Mouse (Mus musculus) MEL (cell line): ENCODE measurements around the gene Bmp8b. TPM values are rescaled to one million over a fixed set of nuclear protein-coding genes. Genes with fewer than 3 reads are reported as not detected.
A peak's percentile ranks its signal among the peaks of the same experiment; 100 is the strongest.

Experiments
- DNase-seq: peaks from one replicate; pipeline ENCODE4 v3.0.0; 2011; ENCODE audit warnings: low read depth, low spot score
- H3K27ac ChIP-seq: 2 replicates; pipeline ENCODE4 v1.5.1; 2012; ENCODE audit warnings: low read depth, mild to moderate bottlenecking, control low read depth, low read length, moderate library complexity; ENCODE audit not compliant: control insufficient read depth
- H3K27me3 ChIP-seq, 2 experiments: fragments of 150-350 bp in 1 of 2; sonication (generic) in 1 of 2; 2 replicates each; pipeline ENCODE4 v1.6.1; 2012; ENCODE audit warnings: low read length in 2 of 2, mild to moderate bottlenecking in 2 of 2, improper control_type of control experiment in 1 of 2, moderate library complexity in 1 of 2; ENCODE audit not compliant: insufficient read depth in 2 of 2, control insufficient read depth in 1 of 2
- H3K36me3 ChIP-seq, 2 experiments: 2 replicates each; pipeline ENCODE4 v1.6.1; 2012 to 2014; ENCODE audit warnings: low read length in 2 of 2, improper control_type of control experiment in 1 of 2, inconsistent platforms in 1 of 2, mild to moderate bottlenecking in 1 of 2; ENCODE audit not compliant: insufficient read depth in 2 of 2, control insufficient read depth in 1 of 2
- H3K4me1 ChIP-seq, 2 experiments: fragments of 150-350 bp in 1 of 2; sonication (generic) in 1 of 2; 2 replicates each; pipeline ENCODE4 v1.6.1; 2012; ENCODE audit warnings: low read length in 2 of 2, improper control_type of control experiment in 1 of 2, mild to moderate bottlenecking in 1 of 2; ENCODE audit not compliant: insufficient read depth in 2 of 2, control insufficient read depth in 1 of 2
- H3K4me3 ChIP-seq, 2 experiments: fragments of 150-350 bp in 1 of 2; sonication (generic) in 1 of 2; 2 replicates each; pipeline ENCODE4 v1.5.1; 2012; ENCODE audit warnings: low read depth in 2 of 2, low read length in 2 of 2, mild to moderate bottlenecking in 2 of 2, moderate library complexity in 2 of 2, control low read depth in 1 of 2, improper control_type of control experiment in 1 of 2; ENCODE audit not compliant: control insufficient read depth in 1 of 2, insufficient read depth in 1 of 2
- H3K79me2 ChIP-seq: 2 replicates; pipeline ENCODE4 v1.6.1; 2012; ENCODE audit warnings: mild to moderate bottlenecking, low read length, moderate library complexity; ENCODE audit not compliant: control insufficient read depth, poor library complexity, insufficient read depth
- H3K9ac ChIP-seq: 2 replicates; pipeline ENCODE4 v1.6.1; 2012; ENCODE audit warnings: low read depth, mild to moderate bottlenecking, control low read depth, low read length, moderate library complexity; ENCODE audit not compliant: control insufficient read depth, poor library complexity, severe bottlenecking
- H3K9me3 ChIP-seq: fragments of 150-350 bp; sonication (generic); replicated peaks from 2 replicates; pipeline ENCODE4 v1.6.1; 2012; ENCODE audit warnings: mild to moderate bottlenecking, low read length, improper control_type of control experiment, moderate library complexity; ENCODE audit not compliant: insufficient read depth
- CHD1 ChIP-seq: IDR thresholded peaks from 2 replicates; pipeline ENCODE4 v1.6.1; 2012; ENCODE audit warnings: low read depth, mild to moderate bottlenecking, inconsistent platforms, low read length, improper control_type of control experiment
- CHD2 ChIP-seq: IDR thresholded peaks from 2 replicates; pipeline ENCODE4 v1.6.1; 2011; ENCODE audit warnings: low read length, improper control_type of control experiment
- CTCF ChIP-seq, 3 experiments: IDR thresholded peaks in 2 of 3; conservative IDR thresholded peaks in 1 of 3; 2 replicates each; pipeline ENCODE4 v1.5.1; 2011 to 2012; ENCODE audit warnings: low read length in 3 of 3, low read depth in 2 of 3, mild to moderate bottlenecking in 2 of 3, improper control_type of control experiment in 1 of 3, inconsistent platforms in 1 of 3, mixed read lengths in 1 of 3, moderate library complexity in 1 of 3; ENCODE audit not compliant: control insufficient read depth in 1 of 3, insufficient read depth in 1 of 3, poor library complexity in 1 of 3, severe bottlenecking in 1 of 3
- ETS1 ChIP-seq: IDR thresholded peaks from 2 replicates; pipeline ENCODE4 v1.6.1; 2012; ENCODE audit warnings: low read depth, mild to moderate bottlenecking, inconsistent platforms, low read length, improper control_type of control experiment, moderate library complexity
- GABPA ChIP-seq: IDR thresholded peaks from 2 replicates; pipeline ENCODE4 v1.6.1; 2012; ENCODE audit warnings: low read depth, mild to moderate bottlenecking, inconsistent platforms, low read length, improper control_type of control experiment, moderate library complexity
- GATA1 ChIP-seq: IDR thresholded peaks from 2 replicates; pipeline ENCODE4 v1.6.1; 2011; ENCODE audit warnings: low read depth, low read length, improper control_type of control experiment
- MAX ChIP-seq: IDR thresholded peaks from 2 replicates; pipeline ENCODE4 v1.6.1; 2011; ENCODE audit warnings: low read length, improper control_type of control experiment
- MYB ChIP-seq: IDR thresholded peaks from 2 replicates; pipeline ENCODE4 v1.6.1; 2011; ENCODE audit warnings: mild to moderate bottlenecking, low read depth, low read length, improper control_type of control experiment
- MYC ChIP-seq: IDR thresholded peaks from 2 replicates; pipeline ENCODE4 v1.6.1; 2011; ENCODE audit warnings: low read depth, mild to moderate bottlenecking, low read length, improper control_type of control experiment, moderate library complexity
- POLR2AphosphoS5 ChIP-seq: IDR thresholded peaks from 2 replicates; pipeline ENCODE4 v1.6.1; 2012; ENCODE audit warnings: low read depth, borderline replicate concordance, mild to moderate bottlenecking, inconsistent platforms, low read length, moderate library complexity, mixed read lengths
- RAD21 ChIP-seq: IDR thresholded peaks from 2 replicates; pipeline ENCODE4 v1.6.1; 2011; ENCODE audit warnings: mild to moderate bottlenecking, low read depth, low read length, improper control_type of control experiment
- SIN3A ChIP-seq: IDR thresholded peaks from 2 replicates; pipeline ENCODE4 v1.6.1; 2012; ENCODE audit warnings: low read length, improper control_type of control experiment, inconsistent platforms
- SMC3 ChIP-seq: IDR thresholded peaks from 2 replicates; pipeline ENCODE4 v1.6.1; 2011; ENCODE audit warnings: low read depth, low read length, improper control_type of control experiment
- UBTF ChIP-seq: IDR thresholded peaks from 2 replicates; pipeline ENCODE4 v1.6.1; 2012; ENCODE audit warnings: low read depth, mild to moderate bottlenecking, inconsistent platforms, low read length, improper control_type of control experiment, moderate library complexity, borderline replicate concordance; ENCODE audit not compliant: insufficient read depth
- ZNF384 ChIP-seq: IDR thresholded peaks from 2 replicates; pipeline ENCODE4 v1.6.1; 2012; ENCODE audit warnings: low read depth, mild to moderate bottlenecking, inconsistent platforms, low read length, improper control_type of control experiment
- polyA plus RNA-seq, 2 experiments: library from polyadenylated mRNA; stranded (reverse) in 1 of 2; unstranded in 1 of 2; fragments of >175 nt in 1 of 2; fragments of >200 nt in 1 of 2; gene quantifications; 2 replicates each; pipeline versions ENCODE4 v1.2.1 to v1.2.4; 2012; ENCODE audit warnings: low replicate concordance in 2 of 2, low read depth in 1 of 2; ENCODE audit not compliant: insufficient read length in 2 of 2, insufficient read depth in 1 of 2, missing spikeins in 1 of 2
- total RNA-seq: library from RNA; depleted of rRNA; stranded (reverse); fragments of 300-350 nt; gene quantifications from 2 replicates; pipeline ENCODE4 v1.2.3, GENCODE M21; 2012; rRNA removed

Bmp8b gene
- total and polyA plus RNA-seq, 3 experiments: 0.06 to 0.08 TPM; not detected in 1

DNA sequence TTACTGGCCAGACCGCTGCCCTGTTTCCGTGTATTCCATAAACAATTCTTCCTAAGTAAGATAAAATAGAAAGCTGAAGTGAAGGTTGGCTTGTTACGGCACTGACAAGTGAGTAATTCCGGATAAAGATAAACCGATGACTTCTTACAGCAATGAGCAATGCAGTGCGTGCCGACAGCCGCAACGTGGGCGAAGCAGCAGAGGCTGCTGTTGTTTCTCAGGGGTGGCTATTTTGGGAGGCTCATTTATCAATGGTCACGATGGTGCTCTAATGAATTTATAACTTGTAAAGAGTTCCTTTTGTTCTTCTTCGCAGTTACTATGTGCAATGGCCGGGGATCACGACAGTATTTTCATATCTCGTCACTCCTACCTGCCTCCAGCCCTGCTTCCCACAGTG lies 59.2 kb downstream of the Bmp8b start:
- peaks cover 3 to 12% of the 10 kb centered on the region in 2 experiments for H3K27me3 ChIP-seq
- no peak for DNase-seq
- TF ChIP-seq MYC (no peak), GATA1 (no peak), RAD21 (no peak), CHD2 (no peak), ZNF384 (no peak), SMC3 (no peak), MAX (no peak), GABPA (no peak), UBTF (no peak), SIN3A (no peak), POLR2AphosphoS5 (no peak), MYB (no peak)

DNA sequence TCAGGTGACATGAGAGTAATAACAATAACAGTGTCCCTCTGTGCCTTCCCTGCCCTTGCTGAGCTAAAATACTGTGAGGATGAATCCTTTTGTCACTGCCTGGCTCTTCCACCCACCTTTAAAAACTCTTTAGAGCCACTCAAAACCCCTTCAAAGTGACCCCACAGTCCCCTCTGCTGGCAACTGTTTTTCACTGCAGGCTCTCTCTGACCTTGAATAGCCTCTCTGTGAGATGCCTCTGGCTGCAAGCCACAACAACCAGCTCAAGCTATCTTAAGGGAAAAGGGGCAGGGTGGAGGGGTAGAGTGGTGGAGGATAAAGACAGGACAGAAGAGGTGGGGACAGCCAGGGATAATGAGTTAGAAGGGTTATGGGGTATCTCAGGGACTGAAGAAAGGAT lies 66.8 kb downstream of the Bmp8b start:
- H3K4me1 ChIP-seq: no peaks in the 10 kb centered on the region
- H3K79me2 ChIP-seq: no peaks in the 10 kb centered on the region
- H3K9me3 ChIP-seq: no peaks in the 10 kb centered on the region
- no peak overlapping the region for H3K27ac ChIP-seq
- peak; percentile 20 for DNase-seq
- H3K4me3 ChIP-seq: no peak overlapping the region
- H3K27me3 ChIP-seq: peaks cover 17 to 29% of the 10 kb centered on the region in 2 experiments
- TF ChIP-seq ETS1 (no peak), CTCF (IDR thresholded peaks at IDR 0.05 in 2 of 3, conservative IDR thresholded peaks at IDR 0.05 in 1 of 3; ENCODE audit: control insufficient read depth in 1 of 3, insufficient read depth in 1 of 3, low read depth in 2 of 3, low read length in 3 of 3, poor library complexity in 1 of 3, severe bottlenecking in 1 of 3) (peak in 1 of 3 experiments; percentile 45; a peak in 3 of 6 replicates), RAD21 (peak; percentile 29), SMC3 (peak; percentile 50), CHD1 (no peak)
- H3K9ac ChIP-seq: no peak overlapping the region
- H3K36me3 ChIP-seq: no peaks in the 10 kb centered on the region

More for the DNA sequence above, 59.2 kb downstream of the Bmp8b start:
- Histone ChIP-seq H3K36me3 (peaks cover 0 to 15% of the 10 kb centered on the region in 2 experiments; a peak in 2 of 4 replicates), H3K9ac (no peak overlapping the region), H3K4me1 (peaks cover 0 to 22% of the 10 kb centered on the region in 2 experiments; a peak in 3 of 4 replicates), H3K27ac (no peak overlapping the region), H3K79me2 (no peaks in the 10 kb centered on the region), H3K9me3 (no peaks in the 10 kb centered on the region), H3K4me3 (no peak overlapping the region)

Other genes starting within 250 kb of the Bmp8b start
- gene Cap1, start 219.1 kb upstream of the Bmp8b start, total RNA-seq: 68.3 and 82.3 TPM in 2 replicates
- 100 to 1,000 TPM in 1 of 2 experiments, not detected in 1; 134 TPM for gene Cap1, start 219.1 kb upstream of the Bmp8b start, polyA plus RNA-seq
- gene Mfsd2a, start 144.0 kb upstream of the Bmp8b start, total RNA-seq: 8.4 and 14.3 TPM in 2 replicates
- 1 to 10 TPM in 1 of 2 experiments, not detected in 1; 8.8 TPM for gene Mfsd2a, start 144.0 kb upstream of the Bmp8b start, polyA plus RNA-seq
- not detected in 2 replicates for gene Mycl, start 109.5 kb upstream of the Bmp8b start, total RNA-seq
- gene Mycl, start 109.5 kb upstream of the Bmp8b start, polyA plus RNA-seq: not detected
- 14.9 and 19.6 TPM in 2 replicates for gene Trit1, start 88.6 kb upstream of the Bmp8b start, total RNA-seq
- gene Trit1, start 88.6 kb upstream of the Bmp8b start, polyA plus RNA-seq: 10 to 100 TPM in 1 of 2 experiments, not detected in 1; 17.9 TPM
- not detected in 2 replicates for gene Oxct2b, start 11.1 kb downstream of the Bmp8b start, total RNA-seq
- gene Oxct2b, start 11.1 kb downstream of the Bmp8b start, polyA plus RNA-seq: not detected
- gene Ppie, start 34.8 kb downstream of the Bmp8b start, total RNA-seq: 100 and 108 TPM in 2 replicates
- gene Ppie, start 34.8 kb downstream of the Bmp8b start, polyA plus RNA-seq: 10 to 100 TPM in 1 of 2 experiments, not detected in 1; 97.9 TPM
- not detected in 2 replicates for gene Hpcal4, start 78.1 kb downstream of the Bmp8b start, total RNA-seq
- not detected for gene Hpcal4, start 78.1 kb downstream of the Bmp8b start, polyA plus RNA-seq
- not detected in 2 replicates for gene Nt5c1a, start 96.3 kb downstream of the Bmp8b start, total RNA-seq
- not detected for gene Nt5c1a, start 96.3 kb downstream of the Bmp8b start, polyA plus RNA-seq
- not detected in 2 replicates for gene Heyl, start 128.4 kb downstream of the Bmp8b start, total RNA-seq
- gene Heyl, start 128.4 kb downstream of the Bmp8b start, polyA plus RNA-seq: not detected
- gene Pabpc4, start 157.2 kb downstream of the Bmp8b start, total RNA-seq: 330 and 394 TPM in 2 replicates
- gene Pabpc4, start 157.2 kb downstream of the Bmp8b start, polyA plus RNA-seq: 100 to 1,000 TPM in 1 of 2 experiments, not detected in 1; 684 TPM
- gene Oxct2a, start 218.5 kb downstream of the Bmp8b start, total RNA-seq: not detected in 2 replicates
- gene Oxct2a, start 218.5 kb downstream of the Bmp8b start, polyA plus RNA-seq: under 1 TPM in 1 of 2 experiments, not detected in 1; 0.04 TPM
- gene Bmp8a, start 238.1 kb downstream of the Bmp8b start, total RNA-seq: 0.19 and 0.23 TPM in 2 replicates
- gene Bmp8a, start 238.1 kb downstream of the Bmp8b start, polyA plus RNA-seq: under 1 TPM in 1 of 2 experiments, not detected in 1; 0.43 TPM